Mouse (Mus musculus) stomach, embryonic 15.5 days (tissue): ENCODE data around the gene Tmem262. TPM values are rescaled to one million over a fixed set of nuclear protein-coding genes. Genes with fewer than 3 reads are reported as not detected.
A peak's percentile ranks its signal among the peaks of the same experiment; 100 is the strongest.

Experiments
- ATAC-seq: fragments of 200-750 bp; cut with Nextera tagmentation; 2 replicates; pipeline ENCODE4 v1.8.0; 2017; ENCODE audit warnings: low read depth, moderate number of reproducible peaks, moderate TSS enrichment; ENCODE audit not compliant: insufficient read depth, low FRiP score
- H3K27ac ChIP-seq: fragments of 300-500 bp; sonication (generic); 2 replicates; pipeline ENCODE4 v1.5.1; 2015; ENCODE audit warnings: mild to moderate bottlenecking, inconsistent platforms
- H3K27me3 ChIP-seq: fragments of 300-500 bp; sonication (generic); replicated peaks from 2 replicates; pipeline ENCODE4 v1.6.1; 2015; ENCODE audit warnings: inconsistent platforms
- H3K36me3 ChIP-seq: fragments of 300-500 bp; sonication (generic); 2 replicates; pipeline ENCODE4 v1.6.1; 2015; ENCODE audit warnings: inconsistent platforms
- H3K4me1 ChIP-seq: fragments of 300-500 bp; sonication (generic); 2 replicates; pipeline ENCODE4 v1.6.1; 2015; ENCODE audit warnings: inconsistent platforms
- H3K4me2 ChIP-seq: fragments of 300-500 bp; sonication (generic); 2 replicates; pipeline ENCODE4 v1.6.1; 2015; ENCODE audit warnings: mild to moderate bottlenecking, inconsistent platforms
- H3K4me3 ChIP-seq: fragments of 300-500 bp; sonication (generic); replicated peaks from 2 replicates; pipeline ENCODE4 v1.5.1; 2015; ENCODE audit warnings: inconsistent platforms
- H3K9ac ChIP-seq: fragments of 300-500 bp; sonication (generic); 2 replicates; pipeline ENCODE4 v1.6.1; 2015; ENCODE audit warnings: inconsistent platforms
- H3K9me3 ChIP-seq: fragments of 300-500 bp; sonication (generic); 2 replicates; pipeline ENCODE4 v1.6.1; 2016; ENCODE audit warnings: inconsistent platforms
- WGBS: fragments of 180-500 bp; shearing (Covaris S2); methylation state at CpG from one replicate; pipeline ENCODE4 v1.1.7; 2015; 5-methylcytosine and 5-hydroxymethylcytosine counted together
- polyA plus RNA-seq: library from polyadenylated mRNA; unstranded; fragments of >200 nt; fragmentation: Nextera tagmentation; extraction: Ambion mirVana; gene quantifications from 2 replicates; pipeline ENCODE4 v1.2.1, GENCODE M21; 2015

The Tmem262 gene
- polyA plus RNA-seq, 1 experiment from 2014 or later = not detected

GRCm38 (mm10) chr19:6082156-6082555 lies 2.3 kb downstream of the Tmem262 start, which contains the start of gene Gm28374:
Gm28374 (minus strand) TSS chr19:6082256.
- no peak within 1 kb of the TSS for H3K9ac ChIP-seq
- H3K4me3 ChIP-seq = no peak within 1 kb of the TSS
- peaks cover 16% of the 10 kb centered on the region for H3K4me1 ChIP-seq
- no peak within 1 kb of the TSS for H3K4me2 ChIP-seq
- WGBS = 86% methylated on average over 9 of the region's 9 CpGs
- H3K27ac ChIP-seq = no peak within 1 kb of the TSS
- H3K9me3 ChIP-seq = no peaks in the 10 kb centered on the region
- ATAC-seq = no peak
- peaks cover 17% of the 10 kb centered on the region for H3K36me3 ChIP-seq
- no peaks in the 10 kb centered on the region for H3K27me3 ChIP-seq

- Histone ChIP-seq H3K4me3 (peak within 1 kb of the TSS; percentile 72), H3K36me3 (peaks cover 20% of the 10 kb centered on the region), H3K27ac (peak within 1 kb of the TSS; percentile 77), H3K4me2 (peak within 1 kb of the TSS; percentile 82), H3K9me3 (no peaks in the 10 kb centered on the region), H3K27me3 (no peaks in the 10 kb centered on the region), H3K9ac (peak within 1 kb of the TSS; percentile 60), H3K4me1 (peaks cover 16% of the 10 kb centered on the region)
- peak; percentile 88 for ATAC-seq
- WGBS = under 1% methylated on average over 58 of the region's 58 CpGs
Observed at GRCm38 (mm10) chr19:6084478-6085248, 4.8 kb downstream of the Tmem262 start, which contains the start of the genes Zfpl1 and Cdca5. Zfpl1 (minus strand) TSS chr19:6084956. Cdca5 (plus strand) TSS chr19:6084983.

- peak overlapping the region; percentile 78 for H3K4me2 ChIP-seq
- peaks cover 16% of the 10 kb centered on the region for H3K4me1 ChIP-seq
- H3K9me3 ChIP-seq = no peaks in the 10 kb centered on the region
- peak overlapping the region; percentile 40; the same call in 1 of the 2 replicates for H3K9ac ChIP-seq
- ATAC-seq = peak; percentile 69
- peaks cover 17% of the 10 kb centered on the region for H3K36me3 ChIP-seq
- H3K27me3 ChIP-seq = no peaks in the 10 kb centered on the region
- 0% methylated on average over 17 of the region's 17 CpGs for WGBS
- H3K27ac ChIP-seq = peak overlapping the region; percentile 77
- H3K4me3 ChIP-seq = peak overlapping the region; percentile 72
Observed at GRCm38 (mm10) chr19:6085417-6085879, 5.6 kb downstream of the Tmem262 start.

GRCm38 (mm10) chr19:6088841-6089240 lies 9.0 kb downstream of the Tmem262 start:
- WGBS = 91% methylated on average over 13 of the region's 13 CpGs
- H3K36me3 ChIP-seq = peaks cover 17% of the 10 kb centered on the region; the same call in 1 of the 2 replicates

GRCm38 (mm10) chr19:6094119-6094518 lies 14.3 kb downstream of the Tmem262 start, which contains the start of gene AC131692.1:
AC131692.1 (plus strand) TSS chr19:6094419.
- no peak within 1 kb of the TSS for H3K4me3 ChIP-seq
- H3K27me3 ChIP-seq = no peaks in the 10 kb centered on the region
- peaks cover 25% of the 10 kb centered on the region; the same call in 1 of the 2 replicates for H3K36me3 ChIP-seq
- no peak within 1 kb of the TSS for H3K4me2 ChIP-seq
- 87% methylated on average over 7 of the region's 7 CpGs for WGBS
- ATAC-seq = no peak
- no peak within 1 kb of the TSS for H3K27ac ChIP-seq
- no peaks in the 10 kb centered on the region for H3K9me3 ChIP-seq
- no peaks in the 10 kb centered on the region for H3K4me1 ChIP-seq
- H3K9ac ChIP-seq = no peak within 1 kb of the TSS

More at GRCm38 (mm10) chr19:6088841-6089240, 9.0 kb downstream of the Tmem262 start:
- Histone ChIP-seq H3K4me2 (no peak overlapping the region), H3K9ac (no peak overlapping the region), H3K4me3 (no peak overlapping the region), H3K27ac (no peak overlapping the region), H3K9me3 (no peaks in the 10 kb centered on the region), H3K4me1 (peaks cover 10% of the 10 kb centered on the region), H3K27me3 (no peaks in the 10 kb centered on the region)
- ATAC-seq = no peak

- Histone ChIP-seq H3K27ac (no peak overlapping the region), H3K4me2 (no peak overlapping the region), H3K9ac (no peak overlapping the region), H3K4me1 (no peaks in the 10 kb centered on the region), H3K9me3 (no peaks in the 10 kb centered on the region), H3K27me3 (no peaks in the 10 kb centered on the region), H3K36me3 (0 out of 2 replicates have a peak, but pooled peaks cover 8% of the 10 kb centered on the region), H3K4me3 (no peak overlapping the region)
- no peak for ATAC-seq
- WGBS = 88% methylated on average over 3 of the region's 3 CpGs
Observed at GRCm38 (mm10) chr19:6097847-6098246, 18.0 kb downstream of the Tmem262 start.

- Histone ChIP-seq H3K9me3 (no peaks in the 10 kb centered on the region), H3K4me2 (no peak overlapping the region), H3K27ac (no peak overlapping the region), H3K4me3 (no peak overlapping the region), H3K9ac (no peak overlapping the region), H3K36me3 (no peaks in the 10 kb centered on the region), H3K4me1 (no peaks in the 10 kb centered on the region), H3K27me3 (no peaks in the 10 kb centered on the region)
- ATAC-seq = no peak
- WGBS = 64% methylated on average over 6 of the region's 6 CpGs
Observed at GRCm38 (mm10) chr19:6101186-6101585, 21.4 kb downstream of the Tmem262 start.

GRCm38 (mm10) chr19:6102169-6102853 lies 22.5 kb downstream of the Tmem262 start:
- WGBS = 71% methylated on average over 6 of the region's 6 CpGs
- peak; percentile 63; the same call in 1 of the 2 replicates for ATAC-seq
- no peak overlapping the region for H3K4me3 ChIP-seq
- H3K27me3 ChIP-seq = no peaks in the 10 kb centered on the region
- no peaks in the 10 kb centered on the region for H3K9me3 ChIP-seq
- H3K4me2 ChIP-seq = no peak overlapping the region
- H3K36me3 ChIP-seq = no peaks in the 10 kb centered on the region
- no peak overlapping the region for H3K9ac ChIP-seq
- H3K4me1 ChIP-seq = no peaks in the 10 kb centered on the region
- H3K27ac ChIP-seq = no peak overlapping the region

GRCm38 (mm10) chr19:6104476-6104875 lies 24.6 kb downstream of the Tmem262 start:
- Histone ChIP-seq H3K27ac (no peak overlapping the region), H3K9me3 (no peaks in the 10 kb centered on the region), H3K36me3 (no peaks in the 10 kb centered on the region), H3K4me2 (no peak overlapping the region), H3K9ac (no peak overlapping the region), H3K27me3 (no peaks in the 10 kb centered on the region), H3K4me1 (no peaks in the 10 kb centered on the region), H3K4me3 (no peak overlapping the region)
- WGBS = 65% methylated on average over 4 of the region's 4 CpGs
- no peak for ATAC-seq

GRCm38 (mm10) chr19:6105586-6105985 lies 25.8 kb downstream of the Tmem262 start, which contains the start of gene Naaladl1:
Naaladl1 (plus strand) TSS chr19:6105782.
- H3K4me1 ChIP-seq = no peaks in the 10 kb centered on the region
- H3K27ac ChIP-seq = no peak within 1 kb of the TSS
- H3K9me3 ChIP-seq = no peaks in the 10 kb centered on the region
- no peaks in the 10 kb centered on the region for H3K27me3 ChIP-seq
- 84% methylated on average over 7 of the region's 7 CpGs for WGBS
- H3K4me2 ChIP-seq = no peak within 1 kb of the TSS
- H3K4me3 ChIP-seq = no peak within 1 kb of the TSS
- no peaks in the 10 kb centered on the region for H3K36me3 ChIP-seq
- no peak for ATAC-seq
- H3K9ac ChIP-seq = no peak within 1 kb of the TSS

GRCm38 (mm10) chr19:6113116-6113515 lies 33.3 kb downstream of the Tmem262 start:
- Histone ChIP-seq H3K27ac (no peak overlapping the region), H3K36me3 (peaks cover 27% of the 10 kb centered on the region), H3K4me2 (no peak overlapping the region), H3K27me3 (no peaks in the 10 kb centered on the region), H3K4me1 (peaks cover 15% of the 10 kb centered on the region), H3K9ac (no peak overlapping the region), H3K9me3 (no peaks in the 10 kb centered on the region), H3K4me3 (no peak overlapping the region)
- ATAC-seq = no peak
- 42% methylated on average over 6 of the region's 6 CpGs for WGBS
